Mouse (Mus musculus) liver, embryonic 14.5 days (tissue): ENCODE measurements around the gene Zfp644.

Experiments used
- CTCF ChIP-seq: IDR thresholded peaks from 2 replicates; pipeline ENCODE4 v1.5.1; 2016; ENCODE audit warnings: antibody characterized with exemption, low read depth, control low read depth
- EP300 ChIP-seq: IDR thresholded peaks from 2 replicates; pipeline ENCODE4 v1.6.1; 2016; ENCODE audit warnings: antibody characterized with exemption, low read depth

GRCm38 (mm10) chr5:106695681-106696395 is 1.2 kb downstream of the Zfp644 start:
- no peak for TF ChIP-seq CTCF
- TF ChIP-seq EP300: no peak
